ENCODE assay signal across 8 mouse cellular contexts in genomic region chrX:166803246-166803645, GRCm38 (mm10).
DNase-seq lines count a peak whose midpoint lies in the region; ATAC-seq and TF ChIP-seq lines count a peak whose summit lies in the region.

No protein-coding gene starts in this region.

- H3K9me3 ChIP-seq in forebrain, embryonic 11.5 days (ENCODE audit: control insufficient read depth, low read length), result no peaks in the 10 kb centered on the region
- H3K9me3 ChIP-seq in limb, embryonic 15.5 days, result no peaks in the 10 kb centered on the region
- H3K9me3 ChIP-seq in intestine, embryonic 15.5 days, result no peaks in the 10 kb centered on the region

- no peak for TF ChIP-seq CTCF in thymus, adult 2 months (IDR thresholded peaks at IDR 0.05; ENCODE audit: borderline replicate concordance, control insufficient read depth, extremely low read depth, insufficient read depth, low read length, poor library complexity)

- no peaks in the 10 kb centered on the region for H3K36me3 ChIP-seq in forebrain, embryonic 11.5 days (ENCODE audit: control insufficient read depth, insufficient read depth, low read length)
- no peaks in the 10 kb centered on the region for H3K36me3 ChIP-seq in limb, embryonic 15.5 days
- H3K36me3 ChIP-seq in thymus, adult 2 months (ENCODE audit: control insufficient read depth, insufficient read depth, low read length), result no peaks in the 10 kb centered on the region
- H3K36me3 ChIP-seq in intestine, embryonic 15.5 days, result no peaks in the 10 kb centered on the region

- H3K9ac ChIP-seq in forebrain, embryonic 11.5 days (ENCODE audit: low read length), result no peak overlapping the region
- H3K9ac ChIP-seq in limb, embryonic 15.5 days, result no peak overlapping the region
- H3K9ac ChIP-seq in intestine, embryonic 15.5 days, result no peak overlapping the region

- DNase-seq in 416B (ENCODE audit: low read depth), result peak; percentile 42
- DNase-seq in T-cell, adult 2 months (ENCODE audit: low spot score), result peak; percentile 2
- peak; percentile 54 for DNase-seq in forebrain, embryonic 11.5 days (ENCODE audit: low spot score)
- peak; percentile 41 for DNase-seq in thymus, adult 2 months
- DNase-seq in kidney, postnatal 10 days, result no peak
- no peak for DNase-seq in adrenal gland, postnatal 10 days

- TF ChIP-seq POLR2A in thymus, adult 2 months (IDR thresholded peaks at IDR 0.05; ENCODE audit: control insufficient read depth, extremely low read depth, insufficient read depth, low read length, poor library complexity), result no peak

- no peak overlapping the region for H3K4me2 ChIP-seq in forebrain, embryonic 11.5 days (ENCODE audit: low read depth, low read length, severe bottlenecking)
- no peak overlapping the region for H3K4me2 ChIP-seq in limb, embryonic 15.5 days
- no peak overlapping the region for H3K4me2 ChIP-seq in intestine, embryonic 15.5 days (replicated peaks)

- peaks cover 2% of the 10 kb centered on the region; the same call in 1 of the 2 replicates for H3K27me3 ChIP-seq in forebrain, embryonic 11.5 days (ENCODE audit: control insufficient read depth, insufficient read depth, low read length)
- peaks cover 1% of the 10 kb centered on the region; the same call in 1 of the 2 replicates for H3K27me3 ChIP-seq in limb, embryonic 15.5 days
- H3K27me3 ChIP-seq in thymus, adult 2 months (ENCODE audit: control insufficient read depth, insufficient read depth, low read length), result no peaks in the 10 kb centered on the region
- peaks cover 5% of the 10 kb centered on the region; the same call in 1 of the 2 replicates for H3K27me3 ChIP-seq in intestine, embryonic 15.5 days (replicated peaks)

- no peak overlapping the region for H3K4me3 ChIP-seq in forebrain, embryonic 11.5 days (ENCODE audit: low read depth, low read length)
- H3K4me3 ChIP-seq in limb, embryonic 15.5 days, result no peak overlapping the region
- H3K4me3 ChIP-seq in thymus, adult 2 months (ENCODE audit: control insufficient read depth, insufficient read depth, low read length), result no peak overlapping the region
- no peak overlapping the region for H3K4me3 ChIP-seq in intestine, embryonic 15.5 days (replicated peaks)

- H3K27ac ChIP-seq in forebrain, embryonic 11.5 days (ENCODE audit: low read depth, low read length), result no peak overlapping the region
- no peak overlapping the region for H3K27ac ChIP-seq in limb, embryonic 15.5 days
- H3K27ac ChIP-seq in thymus, adult 2 months (ENCODE audit: control insufficient read depth, insufficient read depth, low read length), result peak overlapping the region; percentile 38
- no peak overlapping the region for H3K27ac ChIP-seq in intestine, embryonic 15.5 days

- H3K4me1 ChIP-seq in forebrain, embryonic 11.5 days (replicated peaks; ENCODE audit: control insufficient read depth, insufficient read depth, low read length), result 0 out of 2 replicates have a peak, but pooled peaks cover 2% of the 10 kb centered on the region
- H3K4me1 ChIP-seq in limb, embryonic 15.5 days, result no peaks in the 10 kb centered on the region
- peaks cover 6% of the 10 kb centered on the region for H3K4me1 ChIP-seq in thymus, adult 2 months (replicated peaks; ENCODE audit: control insufficient read depth, insufficient read depth, low read length)
- H3K4me1 ChIP-seq in intestine, embryonic 15.5 days (replicated peaks), result no peaks in the 10 kb centered on the region

- ATAC-seq in forebrain, embryonic 11.5 days (replicated peaks; ENCODE audit: low FRiP score), result peak; percentile 80
- 0 out of 2 replicates have a peak, but pooled peaks have one; percentile 63 for ATAC-seq in limb, embryonic 15.5 days (ENCODE audit: insufficient number of reproducible peaks, low FRiP score, low TSS enrichment, low read depth)
- ATAC-seq in intestine, embryonic 15.5 days, result no peak; the same call in 1 of the 2 replicates

- WGBS in forebrain, embryonic 11.5 days, result 14% methylated on average over 6 of the region's 6 CpGs
- WGBS in limb, embryonic 15.5 days, result 69% methylated on average over 6 of the region's 6 CpGs
- 13% methylated on average over 6 of the region's 6 CpGs for WGBS in thymus, adult 2 months
- WGBS in intestine, embryonic 15.5 days, result 67% methylated on average over 6 of the region's 6 CpGs

Comparison
In these comparisons a context has a peak if more than half of its experiments do, and no peak if none do; other contexts are left out.
1. DNase-seq: peak in 416B (single experiment), T-cell, adult 2 months (single experiment), forebrain, embryonic 11.5 days (single experiment) and thymus, adult 2 months (single experiment); none in kidney, postnatal 10 days (single experiment) and adrenal gland, postnatal 10 days (single experiment).